Mouse (Mus musculus): ENCODE results near the gene Clec11a.

DNA sequence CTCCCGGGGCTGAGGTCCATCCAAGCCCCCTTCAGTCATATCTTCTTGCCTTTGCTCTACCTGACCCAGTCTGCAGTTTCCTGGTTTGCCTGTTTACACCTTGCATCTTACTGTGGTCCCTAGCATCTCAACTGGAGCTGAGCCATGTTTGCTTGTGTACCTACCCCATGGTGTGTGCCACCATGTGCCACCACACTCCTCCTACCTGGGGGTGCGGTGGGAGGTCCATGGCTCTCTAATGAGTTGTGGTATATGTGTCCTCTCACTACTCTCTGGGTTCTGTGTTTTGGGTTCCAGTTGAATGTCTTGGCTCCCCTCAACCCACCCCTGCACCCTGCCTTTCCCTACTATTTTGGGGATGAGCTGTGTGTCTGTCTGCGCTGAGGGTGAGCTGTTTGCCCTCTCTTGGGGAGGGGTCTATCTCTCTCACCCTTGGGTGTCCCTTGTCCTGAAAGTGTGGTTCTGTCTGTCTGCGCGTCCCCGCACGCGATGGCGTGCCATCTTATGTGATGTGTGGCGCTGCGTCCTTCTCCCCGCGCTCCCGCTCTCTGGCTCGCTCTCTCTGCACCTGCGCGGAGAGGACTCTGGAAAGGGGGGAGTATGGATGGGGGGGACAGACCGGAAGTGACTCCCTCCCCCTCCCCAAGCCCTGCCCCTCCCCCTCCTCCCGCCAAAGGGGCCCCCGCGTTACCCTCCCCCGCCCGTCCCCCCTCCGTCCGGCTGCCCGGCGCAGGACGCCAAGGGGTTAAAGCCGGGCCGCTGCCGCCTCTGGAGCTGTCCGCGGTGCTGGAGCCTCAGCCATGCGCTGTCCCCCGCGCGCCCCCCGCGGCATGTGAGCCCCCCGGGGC lies 28.6 kb upstream of the Clec11a start:
- no peak for TF ChIP-seq CTCF (IDR thresholded peaks at IDR 0.05 in 2 of 3, conservative IDR thresholded peaks at IDR 0.05 in 1 of 3; ENCODE audit: control insufficient read depth in 1 of 3, insufficient read depth in 1 of 3, low read depth in 2 of 3, low read length in 3 of 3, poor library complexity in 1 of 3, severe bottlenecking in 1 of 3)
- no peak for TF ChIP-seq CHD2 (IDR thresholded peaks at IDR 0.05; ENCODE audit: low read length)
- TF ChIP-seq MXI1 (IDR thresholded peaks at IDR 0.05; ENCODE audit: low read depth, low read length) = no peak
- TF ChIP-seq SMC3 (IDR thresholded peaks at IDR 0.05; ENCODE audit: low read depth, low read length) = no peak
- no peak for TF ChIP-seq E2F4 (IDR thresholded peaks at IDR 0.05; ENCODE audit: borderline replicate concordance, low read depth, low read length)
- no peak for TF ChIP-seq EP300 (IDR thresholded peaks at IDR 0.05; ENCODE audit: low read depth in 1 of 2, low read length in 2 of 2)
- no peak for TF ChIP-seq ZMIZ1 (IDR thresholded peaks at IDR 0.05; ENCODE audit: low read depth, low read length)
- TF ChIP-seq MEF2A (IDR thresholded peaks at IDR 0.05; ENCODE audit: extremely low read depth, insufficient replicate concordance, low read depth, low read length, poor library complexity, severe bottlenecking) = no peak
- no peak for TF ChIP-seq GATA1 (IDR thresholded peaks at IDR 0.05; ENCODE audit: low read depth, low read length)
- TF ChIP-seq POLR2A (IDR thresholded peaks at IDR 0.05; ENCODE audit: control insufficient read depth in 1 of 2, insufficient read depth in 1 of 2, low read depth in 1 of 2, low read length in 2 of 2, poor library complexity in 1 of 2) = no peak
- no peak for TF ChIP-seq ZNF384 (IDR thresholded peaks at IDR 0.05; ENCODE audit: low read depth, low read length)
- TF ChIP-seq MAX (IDR thresholded peaks at IDR 0.05; ENCODE audit: low read length) = no peak
- TF ChIP-seq ETS1 (IDR thresholded peaks at IDR 0.05; ENCODE audit: low read depth, low read length) = no peak

All from MEL (cell line).